Mouse (Mus musculus) forebrain, postnatal 0 days (tissue): ENCODE data around the gene Rpl12. TPM values are rescaled to one million over a fixed set of nuclear protein-coding genes. Genes with fewer than 3 reads are reported as not detected.

Source experiments
- ATAC-seq: fragments of 200-750 bp; cut with Nextera tagmentation; 2 replicates; pipeline ENCODE4 v1.8.0; 2017; ENCODE audit warnings: mild to moderate bottlenecking, moderate library complexity
- DNase-seq: peaks from one replicate; pipeline ENCODE4 v3.0.0-alpha.2; 2015
- H3K27ac ChIP-seq: fragments of 300-500 bp; sonication (generic); 2 replicates; pipeline ENCODE4 v1.5.1; 2014; ENCODE audit warnings: low read depth, mild to moderate bottlenecking, antibody characterized with exemption, low read length, moderate library complexity, mixed read lengths
- H3K27me3 ChIP-seq: fragments of 300-500 bp; sonication (generic); 2 replicates; pipeline ENCODE4 v1.6.1; 2014; ENCODE audit warnings: mild to moderate bottlenecking, low read length, mixed read lengths; ENCODE audit not compliant: insufficient read depth
- H3K36me3 ChIP-seq: fragments of 300-500 bp; sonication (generic); 2 replicates; pipeline ENCODE4 v1.6.1; 2014; ENCODE audit warnings: mild to moderate bottlenecking, moderate library complexity; ENCODE audit not compliant: insufficient read depth
- H3K4me1 ChIP-seq: fragments of 300-500 bp; sonication (generic); 2 replicates; pipeline ENCODE4 v1.6.1; 2014; ENCODE audit warnings: antibody characterized with exemption; ENCODE audit not compliant: insufficient read depth
- H3K4me2 ChIP-seq: fragments of 300-500 bp; sonication (generic); 2 replicates; pipeline ENCODE4 v1.6.1; 2014; ENCODE audit warnings: low read depth, mild to moderate bottlenecking, moderate library complexity
- H3K4me3 ChIP-seq: fragments of 300-500 bp; sonication (generic); 2 replicates; pipeline ENCODE4 v1.5.1; 2014; ENCODE audit warnings: low read depth, low read length, mixed read lengths
- H3K9ac ChIP-seq: fragments of 300-500 bp; sonication (generic); 2 replicates; pipeline ENCODE4 v1.6.1; 2014; ENCODE audit warnings: mild to moderate bottlenecking
- H3K9me3 ChIP-seq: fragments of 300-500 bp; sonication (generic); 2 replicates; pipeline ENCODE4 v1.6.1; 2016; ENCODE audit warnings: low read length
- CTCF ChIP-seq: sonication (generic); IDR thresholded peaks from 2 replicates; pipeline ENCODE4 v1.5.1; 2016; ENCODE audit warnings: antibody characterized with exemption, control low read depth, low read depth
- WGBS: fragments of 180-500 bp; shearing (Covaris S2); extraction: QIAGEN DNeasy Blood & Tissue Kit; methylation state at CpG from one replicate; pipeline ENCODE4 v1.1.7; 2014; 5-methylcytosine and 5-hydroxymethylcytosine counted together
- polyA plus RNA-seq: library from polyadenylated mRNA; unstranded; fragments of >200 nt; fragmentation: Nextera tagmentation; extraction: Ambion mirVana; gene quantifications from 2 replicates; pipeline ENCODE4 v1.2.1, GENCODE M21; 2015
- total RNA-seq: library from RNA; depleted of rRNA; stranded (reverse); fragments of >200 nt; gene quantifications from 2 replicates; pipeline ENCODE4 v1.2.3, GENCODE M21; 2014

The Rpl12 gene
- total and polyA plus RNA-seq, 2 experiments from 2014 or later: 102 to 266 TPM

DNA sequence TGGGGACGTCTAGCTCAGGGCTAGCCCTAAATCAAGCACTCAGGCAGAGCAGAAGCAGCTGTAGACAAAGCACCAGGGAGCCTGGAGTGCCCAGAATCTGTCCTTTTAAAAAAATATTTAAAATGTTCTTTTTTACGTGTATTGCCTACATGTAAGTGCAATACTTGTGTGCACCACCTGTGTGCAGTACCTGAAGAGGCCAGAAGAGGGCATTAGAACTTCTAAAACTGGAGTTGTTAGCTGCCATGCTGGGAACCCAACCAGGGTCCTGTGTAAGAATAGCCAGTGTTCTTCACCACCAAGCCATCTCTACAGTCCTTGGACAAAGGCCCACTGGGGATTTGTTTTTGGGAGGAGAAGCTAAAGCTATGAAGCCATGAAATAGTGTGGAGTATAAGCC, 6.8 kb upstream of the Rpl12 start:
- no peak for DNase-seq
- no peak overlapping the region for H3K9ac ChIP-seq
- H3K36me3 ChIP-seq: peaks cover 58% of the 10 kb centered on the region
- no peak overlapping the region for H3K4me3 ChIP-seq
- no peaks in the 10 kb centered on the region for H3K9me3 ChIP-seq
- no peak for ATAC-seq
- 0 out of 2 replicates have a peak, but pooled peaks have one; percentile 21 for TF ChIP-seq CTCF
- H3K27ac ChIP-seq: no peak overlapping the region
- H3K27me3 ChIP-seq: no peaks in the 10 kb centered on the region
- no peaks in the 10 kb centered on the region for H3K4me1 ChIP-seq
- WGBS: 89% methylated on average over 2 of the region's 2 CpGs
- H3K4me2 ChIP-seq: no peak overlapping the region

DNA sequence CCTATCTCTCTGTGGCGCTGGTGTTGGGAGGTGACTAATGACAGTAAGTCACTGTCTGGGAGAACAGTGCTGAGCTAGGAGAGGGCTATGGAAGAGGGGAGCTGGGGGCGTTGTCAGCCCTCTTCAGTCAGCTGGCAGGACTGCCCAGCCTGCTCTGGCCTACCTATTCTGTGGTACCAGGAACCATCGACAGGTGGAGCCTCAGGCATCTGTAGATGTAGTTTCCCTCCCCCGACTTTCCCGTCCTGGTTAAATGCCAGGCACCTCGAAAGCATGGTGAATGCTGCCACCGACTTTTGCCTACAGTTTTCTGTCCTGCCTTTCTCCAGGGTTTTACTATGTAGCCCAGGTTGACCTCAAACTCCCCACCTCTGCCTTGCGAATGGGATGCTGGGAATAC, 4.0 kb upstream of the Rpl12 start:
- no peaks in the 10 kb centered on the region for H3K27me3 ChIP-seq
- no peaks in the 10 kb centered on the region for H3K9me3 ChIP-seq
- WGBS: 59% methylated on average over 8 of the region's 8 CpGs
- no peak for DNase-seq
- no peak overlapping the region for H3K27ac ChIP-seq
- H3K9ac ChIP-seq: no peak overlapping the region
- no peak overlapping the region for H3K4me2 ChIP-seq
- H3K4me1 ChIP-seq: peaks cover 8% of the 10 kb centered on the region
- TF ChIP-seq CTCF: peak; percentile 45
- H3K36me3 ChIP-seq: peaks cover 36% of the 10 kb centered on the region
- ATAC-seq: no peak
- no peak overlapping the region for H3K4me3 ChIP-seq

DNA sequence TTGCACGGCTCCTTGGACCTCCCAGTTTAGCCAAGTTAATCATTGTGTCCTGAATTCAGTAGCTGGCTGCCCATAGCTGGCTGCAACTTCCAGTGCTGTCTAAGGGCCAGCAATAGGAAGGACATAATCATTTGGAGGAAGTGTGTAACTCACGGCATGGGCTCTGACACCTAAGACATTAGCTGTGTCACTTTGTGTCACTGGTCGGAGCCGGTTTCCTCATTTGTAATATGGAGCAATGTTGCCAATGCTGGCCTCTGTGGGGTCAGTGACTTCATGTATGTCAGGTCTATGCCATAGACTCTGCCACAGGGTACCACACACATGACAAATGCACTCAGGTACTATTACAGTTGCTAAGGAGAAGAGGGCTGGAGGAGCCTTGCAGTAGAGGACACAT, 1.1 kb upstream of the Rpl12 start:
- Histone ChIP-seq H3K4me2 (peak overlapping the region; percentile 76), H3K9ac (0 out of 2 replicates have a peak overlapping the region, but pooled peaks have one; percentile 82), H3K36me3 (peaks cover 38% of the 10 kb centered on the region), H3K27ac (no peak overlapping the region), H3K9me3 (no peaks in the 10 kb centered on the region), H3K4me1 (peaks cover 8% of the 10 kb centered on the region), H3K27me3 (no peaks in the 10 kb centered on the region), H3K4me3 (0 out of 2 replicates have a peak overlapping the region, but pooled peaks have one; percentile 67)
- no peak for ATAC-seq
- TF ChIP-seq CTCF: no peak
- 95% methylated on average over 4 of the region's 4 CpGs for WGBS
- DNase-seq: no peak

DNA sequence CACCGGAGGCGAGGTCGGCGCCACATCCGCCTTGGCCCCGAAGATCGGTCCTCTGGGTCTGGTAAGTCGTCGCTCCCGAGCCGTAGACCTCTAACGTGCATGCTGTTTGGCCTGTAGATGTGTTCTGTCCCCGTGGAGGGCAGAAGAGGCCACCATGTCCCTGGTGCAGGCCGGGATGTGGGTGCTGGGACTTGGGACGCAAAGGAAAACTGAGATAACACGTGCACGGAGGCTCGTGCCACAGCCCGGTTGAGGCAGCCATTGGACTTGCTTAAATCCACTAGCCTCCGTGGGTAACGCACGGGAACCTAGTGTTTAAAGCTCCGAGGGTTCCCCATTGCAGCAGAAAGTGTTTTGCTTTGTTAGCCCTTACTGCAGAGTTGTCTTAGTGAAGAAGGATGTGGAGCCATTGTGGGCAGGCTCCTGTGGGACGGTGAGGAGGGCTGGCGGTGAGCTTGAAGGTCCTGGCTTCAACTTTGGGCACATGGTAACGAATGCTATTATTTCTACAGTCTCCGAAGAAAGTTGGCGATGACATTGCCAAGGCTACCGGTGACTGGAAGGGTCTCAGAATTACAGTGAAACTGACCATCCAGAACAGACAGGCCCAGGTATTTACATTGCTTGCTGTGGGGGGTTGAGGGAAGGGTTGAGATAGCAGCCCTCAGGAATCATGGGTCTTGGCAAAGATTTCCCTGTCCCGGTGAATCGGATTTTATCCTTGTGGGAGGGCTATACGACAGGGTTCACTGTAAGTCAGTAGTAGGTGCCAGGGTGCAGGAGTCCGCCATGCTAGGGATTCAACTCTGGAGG, 909 bp downstream of the Rpl12 start:
- peaks cover 22% of the 10 kb centered on the region for H3K36me3 ChIP-seq
- DNase-seq: peak; percentile 58
- peak overlapping the region; percentile 82 for H3K9ac ChIP-seq
- 1% methylated on average over 33 of the region's 33 CpGs for WGBS
- H3K9me3 ChIP-seq: no peaks in the 10 kb centered on the region
- peak overlapping the region; percentile 76 for H3K4me2 ChIP-seq
- H3K27me3 ChIP-seq: no peaks in the 10 kb centered on the region
- peak; percentile 3; the same call in 1 of the 2 replicates for ATAC-seq
- TF ChIP-seq CTCF: no peak
- peaks cover 8% of the 10 kb centered on the region for H3K4me1 ChIP-seq
- H3K4me3 ChIP-seq: peak overlapping the region; percentile 67
- peak overlapping the region; percentile 87 for H3K27ac ChIP-seq

DNA sequence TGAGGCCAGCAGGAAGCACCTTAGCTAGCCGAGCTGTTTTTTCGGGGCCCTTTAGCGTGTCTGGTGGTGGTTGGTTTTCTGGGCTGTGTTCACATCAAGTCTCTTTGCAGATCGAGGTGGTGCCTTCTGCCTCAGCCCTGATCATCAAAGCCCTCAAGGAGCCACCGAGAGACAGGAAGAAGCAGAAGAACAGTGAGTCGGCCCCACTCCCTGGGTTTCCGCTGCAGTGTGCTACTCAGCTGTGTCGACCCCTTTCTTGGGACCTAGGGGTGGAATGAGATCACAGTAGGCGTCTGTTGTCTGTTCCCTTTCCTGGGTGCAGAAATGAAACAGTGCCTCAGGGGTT, 1.5 kb downstream of the Rpl12 start:
- no peak for TF ChIP-seq CTCF
- DNase-seq (no peak), ATAC-seq (no peak)
- H3K27ac ChIP-seq: peak overlapping the region; percentile 29; the same call in 1 of the 2 replicates
- peak overlapping the region; percentile 76 for H3K4me2 ChIP-seq
- 7% methylated on average over 9 of the region's 9 CpGs for WGBS
- H3K9ac ChIP-seq: peak overlapping the region; percentile 82
- H3K36me3 ChIP-seq: peaks cover 21% of the 10 kb centered on the region
- peak overlapping the region; percentile 67 for H3K4me3 ChIP-seq
- H3K4me1 ChIP-seq: peaks cover 12% of the 10 kb centered on the region
- H3K9me3 ChIP-seq: no peaks in the 10 kb centered on the region
- no peaks in the 10 kb centered on the region for H3K27me3 ChIP-seq

DNA sequence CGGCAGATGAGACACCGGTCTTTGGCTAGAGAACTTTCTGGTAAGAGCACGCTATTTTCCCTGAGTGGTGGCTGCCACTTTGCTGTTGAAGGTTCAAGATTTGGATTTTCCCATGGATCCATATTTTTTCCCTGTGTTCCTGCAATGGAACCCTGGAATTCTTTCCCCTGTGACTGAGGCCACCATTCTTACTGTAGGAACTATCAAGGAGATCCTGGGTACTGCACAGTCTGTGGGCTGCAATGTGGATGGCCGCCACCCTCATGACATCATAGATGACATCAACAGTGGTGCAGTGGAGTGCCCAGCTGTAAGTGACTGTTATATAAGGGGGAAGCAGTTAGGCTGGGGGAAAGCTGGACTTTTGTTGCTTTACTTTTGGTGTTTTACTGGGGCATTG, 2.2 kb downstream of the Rpl12 start:
- 59% methylated on average over 4 of the region's 4 CpGs for WGBS
- Histone ChIP-seq H3K27me3 (no peaks in the 10 kb centered on the region), H3K27ac (no peak overlapping the region), H3K9ac (no peak overlapping the region), H3K4me2 (no peak overlapping the region), H3K9me3 (no peaks in the 10 kb centered on the region), H3K4me3 (no peak overlapping the region), H3K4me1 (peaks cover 12% of the 10 kb centered on the region), H3K36me3 (peaks cover 21% of the 10 kb centered on the region)
- no peak for DNase-seq
- no peak for ATAC-seq
- no peak for TF ChIP-seq CTCF

DNA sequence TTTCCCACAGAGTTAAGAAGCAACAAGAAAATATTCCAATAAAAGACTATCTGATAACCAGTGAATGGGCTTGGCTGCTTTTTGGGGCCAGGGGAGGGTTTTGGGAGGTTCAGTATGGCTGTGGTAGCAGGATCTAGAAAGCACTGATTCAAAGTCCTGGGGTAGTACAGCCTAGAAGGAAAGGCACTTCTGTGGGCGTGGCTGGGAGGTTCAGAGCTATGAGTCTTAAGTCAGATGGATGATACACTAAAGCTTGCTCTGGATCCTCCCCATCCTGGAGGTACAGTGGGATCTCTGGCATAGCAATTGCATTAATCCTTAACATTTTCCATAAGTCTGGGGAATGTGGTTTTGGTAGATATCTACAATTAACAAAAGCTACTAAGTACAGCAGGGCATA, 2.6 kb downstream of the Rpl12 start:
- 68% methylated on average over 1 of the region's 1 CpGs for WGBS
- Histone ChIP-seq H3K27me3 (no peaks in the 10 kb centered on the region), H3K9me3 (no peaks in the 10 kb centered on the region), H3K27ac (no peak overlapping the region), H3K36me3 (peaks cover 21% of the 10 kb centered on the region), H3K4me2 (no peak overlapping the region), H3K4me1 (peaks cover 12% of the 10 kb centered on the region), H3K4me3 (no peak overlapping the region), H3K9ac (no peak overlapping the region)
- ATAC-seq (no peak), DNase-seq (no peak)
- TF ChIP-seq CTCF: no peak
